Mouse (Mus musculus): Measurements from ENCODE around the gene Ambp.

Ambp gene

GRCm38 (mm10) chr4:63154699-63155098 is at the start of gene Ambp:
Gene Ambp (minus strand): TSS chr4:63154799.
- no peak for DNase-seq

DNA sequence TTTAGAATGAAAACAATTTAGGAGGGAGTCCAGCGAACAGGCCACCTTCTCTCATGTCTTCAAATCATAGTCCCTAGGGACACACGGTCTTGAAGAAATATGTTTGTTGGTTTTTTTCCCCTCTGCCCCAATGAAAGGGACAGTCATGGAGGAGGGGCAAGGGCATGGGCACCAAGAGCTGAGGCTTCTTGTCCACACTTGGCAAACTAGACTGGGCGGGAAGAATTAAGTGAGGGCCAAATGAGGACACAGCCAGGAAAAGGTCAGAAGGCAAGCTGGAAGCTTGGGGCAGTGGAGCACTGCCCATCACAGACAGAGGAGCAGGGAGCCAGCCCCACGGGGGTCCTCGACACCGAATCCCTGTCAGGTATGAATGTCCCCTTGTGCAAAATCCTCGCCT is 49.3 kb upstream of the Ambp start:
- no peak for DNase-seq

DNA sequence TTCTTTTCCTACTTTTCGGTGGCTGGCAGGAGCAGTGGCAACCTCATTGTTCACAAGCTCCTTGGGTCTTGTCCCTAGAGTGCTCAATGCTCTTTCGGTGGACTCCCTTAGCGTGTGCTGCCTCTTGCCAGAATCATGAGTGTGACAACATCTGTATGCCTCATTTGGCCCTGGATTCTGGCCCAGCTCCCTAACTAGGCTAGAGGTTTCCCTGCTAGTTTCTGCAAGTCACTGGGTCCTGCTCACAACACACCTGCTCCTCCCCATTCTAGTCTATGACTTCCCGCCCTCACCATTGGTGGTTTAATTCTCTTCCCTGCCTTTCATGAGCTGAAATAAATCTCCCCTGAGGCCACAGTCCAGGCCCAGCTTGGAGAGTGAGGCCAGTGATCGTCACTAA is 44.8 kb upstream of the Ambp start:
- peak; percentile 35 for DNase-seq

GRCm38 (mm10) chr4:63194366-63194765 is 39.8 kb upstream of the Ambp start:
- DNase-seq = peak; percentile 44

GRCm38 (mm10) chr4:63191641-63192040 is 37.0 kb upstream of the Ambp start:
- DNase-seq = no peak

- peak; percentile 51 for DNase-seq
These were observed 31.8 kb upstream of the Ambp start for GRCm38 (mm10) chr4:63186281-63186870.

- peak; percentile 79 for DNase-seq
These were observed 27.0 kb upstream of the Ambp start for GRCm38 (mm10) chr4:63181556-63181955.

- DNase-seq = no peak
These were observed 17.5 kb upstream of the Ambp start, which contains the start of gene Kif12 for GRCm38 (mm10) chr4:63171969-63172685. Gene Kif12 (minus strand): TSS chr4:63172131.

DNA sequence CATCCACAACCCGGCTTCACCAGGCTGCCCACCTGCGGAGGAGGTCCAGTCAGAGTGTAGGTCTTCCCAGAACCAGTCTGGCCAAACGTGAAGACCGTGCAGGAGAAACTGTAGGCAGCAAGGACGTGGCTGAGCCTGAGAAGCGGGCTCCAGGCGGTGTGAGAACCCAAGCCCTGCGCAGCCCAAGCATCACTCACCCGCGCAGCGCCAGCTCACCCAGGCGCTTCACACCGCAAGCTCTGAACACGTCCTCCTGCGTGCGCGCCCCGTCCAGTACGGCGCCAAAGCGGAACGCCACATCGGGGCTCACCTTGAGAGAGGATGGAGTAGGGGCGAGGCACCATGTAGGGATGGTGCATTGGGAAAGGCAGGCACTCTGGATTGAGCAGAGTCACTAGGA is 16.5 kb upstream of the Ambp start:
- no peak for DNase-seq

- DNase-seq = no peak
These were observed 15.5 kb upstream of the Ambp start for GRCm38 (mm10) chr4:63170061-63170460.

DNA sequence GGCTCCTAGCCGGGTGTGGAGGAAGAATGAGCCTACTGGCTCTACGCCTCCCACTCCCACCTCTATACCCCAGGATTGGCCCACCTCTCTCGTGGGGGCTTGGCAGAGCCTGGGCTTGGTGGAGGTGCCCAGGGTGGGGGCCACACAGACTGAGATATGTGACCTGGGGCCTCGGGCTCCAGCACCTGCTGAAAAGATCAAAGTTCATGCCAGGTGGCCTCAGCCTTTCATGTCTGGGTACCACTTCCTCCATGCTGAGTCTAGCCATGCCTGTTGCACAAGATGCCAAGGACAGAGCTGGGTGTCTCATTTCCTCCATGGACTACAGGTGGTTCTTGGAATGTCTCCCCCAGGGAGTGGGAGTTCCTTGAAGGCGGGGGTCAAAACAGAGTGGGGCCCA is 11.7 kb upstream of the Ambp start:
- DNase-seq = no peak

GRCm38 (mm10) chr4:63165636-63166035 is 11.0 kb upstream of the Ambp start:
- no peak for DNase-seq

- peak; percentile 93 for DNase-seq
These were observed 4.5 kb upstream of the Ambp start for GRCm38 (mm10) chr4:63158961-63159592.

- no peak for DNase-seq
These were observed 3.6 kb upstream of the Ambp start for GRCm38 (mm10) chr4:63158192-63158591.

DNA sequence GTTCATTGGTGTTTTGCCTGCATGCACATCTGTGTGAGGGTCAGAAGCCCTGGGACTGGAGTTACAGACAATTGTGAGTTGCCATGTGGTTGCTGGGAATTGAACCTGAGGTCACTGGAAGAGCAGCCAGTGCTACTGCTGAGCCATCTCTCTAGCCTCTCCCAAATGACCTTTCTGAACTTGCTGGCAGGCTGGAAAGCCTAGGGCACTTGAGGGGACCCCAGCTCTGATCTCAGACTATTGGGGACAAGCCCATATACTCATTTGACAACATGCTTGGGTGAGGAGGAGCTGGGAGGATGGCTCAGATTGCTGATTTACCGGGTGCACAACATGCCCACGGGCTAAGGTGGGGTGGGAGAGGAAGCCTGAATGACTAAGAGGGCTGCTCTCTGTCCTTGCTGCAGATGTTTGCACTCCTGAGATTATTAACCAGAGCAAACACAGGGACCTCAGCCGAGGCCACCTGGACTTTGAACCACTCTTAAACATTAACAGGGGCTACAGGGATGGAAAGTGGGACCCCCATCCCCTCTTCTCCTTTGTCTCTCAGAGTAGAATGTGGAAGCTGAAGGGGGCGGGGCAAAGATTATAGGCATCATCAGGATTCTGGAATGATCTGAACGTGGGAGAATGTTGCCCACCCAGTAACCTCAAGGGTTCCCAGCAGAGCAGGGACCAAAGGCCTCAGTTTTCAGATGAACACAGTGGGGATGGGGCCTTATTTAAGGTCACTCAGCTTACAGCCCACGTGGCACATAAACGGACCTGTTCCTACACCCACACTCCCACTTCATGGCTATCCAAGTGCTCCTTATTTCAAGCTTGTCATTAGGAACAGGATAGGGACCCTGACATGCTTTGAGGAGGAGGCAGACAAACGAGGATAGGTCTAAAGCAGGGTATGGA is 2.4 kb upstream of the Ambp start:
- DNase-seq = no peak

GRCm38 (mm10) chr4:63155596-63155995 is 997 bp upstream of the Ambp start:
- no peak for DNase-seq

GRCm38 (mm10) chr4:63154028-63154427 is 571 bp downstream of the Ambp start:
- DNase-seq = no peak

DNA sequence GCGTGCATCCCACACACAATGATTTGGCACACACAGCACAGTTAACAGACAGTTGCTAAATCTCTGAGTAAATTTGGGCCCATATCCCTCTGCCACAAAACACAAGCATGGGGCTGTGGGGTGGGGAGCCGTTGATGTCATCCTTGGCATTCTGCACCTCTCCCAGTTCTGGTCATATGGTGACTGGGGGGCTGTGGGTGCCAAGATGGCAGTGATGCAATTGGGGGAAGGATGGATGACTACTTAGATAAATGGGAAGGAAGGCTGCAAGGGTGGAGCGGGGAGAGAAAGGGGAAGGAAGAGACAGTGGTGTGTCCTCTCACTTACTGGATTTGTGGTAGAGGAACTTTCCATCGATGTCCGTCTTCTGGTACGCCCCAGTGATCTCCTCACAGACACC is 3.5 kb downstream of the Ambp start:
- peak; percentile 36 for DNase-seq

DNA sequence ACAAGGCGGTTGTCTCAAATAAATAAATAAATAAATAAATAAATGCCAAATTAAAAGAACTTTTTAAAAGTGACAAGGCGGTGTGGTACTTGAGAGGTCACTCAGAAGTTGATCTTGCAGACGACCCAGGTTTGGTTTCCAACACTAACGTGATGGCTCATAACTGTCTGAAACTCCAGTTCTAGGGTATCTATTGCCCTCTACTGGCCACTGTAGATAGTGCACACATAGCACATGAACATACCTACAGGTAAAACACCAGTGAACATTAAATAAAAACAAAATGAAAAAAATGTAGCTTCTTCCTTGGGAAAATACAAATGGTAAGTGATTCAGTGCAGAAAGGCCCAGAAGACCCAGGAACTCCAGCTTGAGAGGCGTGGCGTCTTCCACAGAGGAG is 7.3 kb downstream of the Ambp start:
- DNase-seq = no peak

GRCm38 (mm10) chr4:63129891-63130624 is 24.5 kb downstream of the Ambp start:
- no peak for DNase-seq

- DNase-seq = no peak
These were observed 29.6 kb downstream of the Ambp start for GRCm38 (mm10) chr4:63124861-63125466.
